Mouse (Mus musculus) liver, adult 2 months (tissue): ENCODE measurements at regions not wholly inside any gene's neighbourhood (a gene's known extent, or its start where the extent isn't known, plus 50 kb on each side); places are given as distances from the start of the nearest gene placed in this dataset.

Experiments
- DNase-seq: peaks from one replicate; pipeline ENCODE4 v3.0.0-alpha.2; 2011; ENCODE audit warnings: low read depth, low spot score; ENCODE audit errors: extremely low read depth
- H3K27ac ChIP-seq: fragments of 200-500 bp; replicated peaks from 2 replicates; pipeline ENCODE4 v1.5.1; 2012; ENCODE audit warnings: low read depth, mild to moderate bottlenecking, control low read depth, inconsistent platforms, low read length; ENCODE audit not compliant: insufficient read depth
- H3K27me3 ChIP-seq: fragments of 200-500 bp; 2 replicates; pipeline ENCODE4 v1.6.1; 2012; ENCODE audit warnings: mild to moderate bottlenecking, moderate library complexity, low read length, inconsistent platforms; ENCODE audit not compliant: control insufficient read depth, insufficient read depth
- H3K36me3 ChIP-seq: fragments of 200-500 bp; 2 replicates; pipeline ENCODE4 v1.6.1; 2012; ENCODE audit warnings: low read length, inconsistent platforms; ENCODE audit not compliant: control insufficient read depth, insufficient read depth
- H3K4me1 ChIP-seq: fragments of 200-500 bp; 2 replicates; pipeline ENCODE4 v1.6.1; 2011; ENCODE audit warnings: low read length; ENCODE audit not compliant: control insufficient read depth, insufficient read depth
- H3K4me3 ChIP-seq: fragments of 200-500 bp; 2 replicates; pipeline ENCODE4 v1.5.1; 2011; ENCODE audit warnings: low read depth, mild to moderate bottlenecking, control low read depth, low read length, moderate library complexity; ENCODE audit not compliant: insufficient read depth
- H3K79me2 ChIP-seq: fragments of 200-500 bp; 2 replicates; pipeline ENCODE4 v1.6.1; 2012; ENCODE audit warnings: inconsistent platforms, mild to moderate bottlenecking, low read length, moderate library complexity; ENCODE audit not compliant: control insufficient read depth, insufficient read depth
- H3K9ac ChIP-seq: fragments of 200-500 bp; 2 replicates; pipeline ENCODE4 v1.6.1; 2012; ENCODE audit warnings: low read depth, mild to moderate bottlenecking, control low read depth, inconsistent platforms, low read length
- CTCF ChIP-seq: fragments of 200-500 bp; IDR thresholded peaks from 2 replicates; pipeline ENCODE4 v1.5.1; 2011; ENCODE audit warnings: low read depth, low read length, control low read depth
- POLR2A ChIP-seq: fragments of 200-500 bp; IDR thresholded peaks from 2 replicates; pipeline ENCODE4 v1.6.1; 2011; ENCODE audit warnings: low read length, control low read depth; ENCODE audit not compliant: insufficient read depth; ENCODE audit errors: extremely low read depth
- WGBS: fragments of 180-500 bp; shearing (Covaris S2); methylation state at CpG from one replicate; pipeline ENCODE4 v1.1.7; 2018; 5-methylcytosine and 5-hydroxymethylcytosine counted together

DNA sequence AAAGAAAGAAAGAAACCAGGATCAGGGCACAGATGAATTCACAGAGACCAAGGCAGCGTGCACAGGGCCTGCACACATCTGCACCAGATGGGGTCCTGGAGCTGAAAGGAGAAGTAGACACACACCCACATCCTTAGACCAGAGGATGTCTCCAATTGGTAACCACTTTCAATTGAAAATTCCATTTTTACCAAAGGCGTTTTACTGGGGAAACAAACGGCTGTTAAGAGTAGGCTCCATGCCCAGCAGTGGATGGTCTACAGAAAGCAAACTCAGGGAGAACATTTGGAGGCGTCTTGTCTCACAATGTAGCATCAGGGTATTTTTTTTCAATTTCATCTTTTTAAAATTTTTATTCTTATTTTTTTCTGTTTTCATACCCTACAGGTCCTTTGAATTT, 157.6 kb downstream of the Npr3 start:
- TF ChIP-seq POLR2A (no peak), CTCF (no peak)
- no peak for DNase-seq
- Histone ChIP-seq H3K27ac (no peak overlapping the region), H3K79me2 (no peaks in the 10 kb centered on the region), H3K27me3 (no peaks in the 10 kb centered on the region), H3K9ac (no peak overlapping the region), H3K36me3 (no peaks in the 10 kb centered on the region), H3K4me1 (no peaks in the 10 kb centered on the region), H3K4me3 (no peak overlapping the region)
- 96% methylated on average over 4 of the region's 4 CpGs for WGBS

- Histone ChIP-seq H3K27ac (no peak overlapping the region), H3K79me2 (no peaks in the 10 kb centered on the region), H3K36me3 (no peaks in the 10 kb centered on the region), H3K4me3 (no peak overlapping the region), H3K27me3 (no peaks in the 10 kb centered on the region), H3K9ac (no peak overlapping the region), H3K4me1 (no peaks in the 10 kb centered on the region)
- no peak for TF ChIP-seq POLR2A
- no peak for TF ChIP-seq CTCF
- 91% methylated on average over 2 of the region's 2 CpGs for WGBS
- DNase-seq: no peak
These were observed 158.8 kb downstream of the Npr3 start for GRCm38 (mm10) chr15:11748306-11748705.

DNA sequence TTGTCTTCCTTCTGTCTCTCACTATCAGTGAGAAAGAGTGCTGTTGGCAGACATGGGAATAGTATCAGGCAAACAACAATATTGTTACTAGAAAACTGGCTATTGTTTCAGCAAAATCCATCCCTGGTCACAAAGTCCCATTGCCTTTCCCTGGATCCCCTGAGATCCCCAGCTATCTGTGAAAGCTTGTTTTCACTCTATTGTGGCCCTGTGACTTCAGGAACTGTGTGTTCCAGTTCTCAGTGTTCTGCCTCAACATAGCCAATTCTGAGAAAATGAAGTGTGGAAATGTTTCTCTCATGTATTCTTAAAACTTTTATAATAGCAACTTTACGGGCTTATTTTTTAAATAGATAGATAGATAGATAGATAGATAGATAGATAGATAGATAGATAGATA, 160.3 kb downstream of the Npr3 start:
- TF ChIP-seq CTCF (no peak), POLR2A (no peak)
- no peak for DNase-seq
- 83% methylated on average over 1 of the region's 1 CpGs for WGBS

GRCm38 (mm10) chr15:11745629-11746372, 161.3 kb downstream of the Npr3 start:
- Histone ChIP-seq H3K79me2 (no peaks in the 10 kb centered on the region), H3K9ac (no peak overlapping the region), H3K36me3 (no peaks in the 10 kb centered on the region), H3K27ac (no peak overlapping the region), H3K4me1 (no peaks in the 10 kb centered on the region), H3K4me3 (no peak overlapping the region), H3K27me3 (no peaks in the 10 kb centered on the region)
- TF ChIP-seq CTCF (no peak), POLR2A (no peak)
- 74% methylated on average over 9 of the region's 9 CpGs for WGBS
- no peak for DNase-seq

More for the DNA sequence above, 160.3 kb downstream of the Npr3 start:
- Histone ChIP-seq H3K36me3 (no peaks in the 10 kb centered on the region), H3K4me1 (no peaks in the 10 kb centered on the region), H3K79me2 (no peaks in the 10 kb centered on the region), H3K27me3 (no peaks in the 10 kb centered on the region), H3K9ac (no peak overlapping the region), H3K4me3 (no peak overlapping the region), H3K27ac (no peak overlapping the region)

DNA sequence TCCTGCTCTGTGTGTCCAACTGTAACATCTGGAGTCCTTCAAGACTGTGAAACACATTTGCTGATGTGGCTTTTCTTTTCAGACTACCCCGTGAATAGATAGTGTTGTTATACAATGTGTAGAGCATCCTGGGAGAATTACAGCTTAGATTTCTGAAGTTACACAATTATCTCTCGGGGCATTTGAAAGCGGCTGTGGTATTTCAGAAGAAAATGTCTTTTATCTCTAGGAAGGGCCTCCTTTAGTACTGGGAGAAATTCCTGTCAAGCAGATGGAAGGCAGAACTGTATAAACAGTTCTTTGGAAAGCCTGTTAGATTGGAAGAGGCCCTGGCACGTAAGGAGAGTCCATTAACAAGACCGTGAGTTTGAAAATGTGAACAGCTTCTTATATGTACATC, 162.2 kb downstream of the Npr3 start:
- no peaks in the 10 kb centered on the region for H3K4me1 ChIP-seq
- 84% methylated on average over 5 of the region's 5 CpGs for WGBS
- no peak for DNase-seq
- TF ChIP-seq POLR2A: no peak
- no peak for TF ChIP-seq CTCF
- H3K36me3 ChIP-seq: no peaks in the 10 kb centered on the region
- H3K9ac ChIP-seq: no peak overlapping the region
- no peaks in the 10 kb centered on the region for H3K27me3 ChIP-seq
- H3K4me3 ChIP-seq: no peak overlapping the region
- no peaks in the 10 kb centered on the region for H3K79me2 ChIP-seq
- H3K27ac ChIP-seq: no peak overlapping the region

GRCm38 (mm10) chr15:11744296-11744695, 162.8 kb downstream of the Npr3 start:
- DNase-seq: no peak
- Histone ChIP-seq H3K27ac (no peak overlapping the region), H3K36me3 (no peaks in the 10 kb centered on the region), H3K79me2 (no peaks in the 10 kb centered on the region), H3K27me3 (no peaks in the 10 kb centered on the region), H3K4me3 (no peak overlapping the region), H3K9ac (no peak overlapping the region), H3K4me1 (no peaks in the 10 kb centered on the region)
- TF ChIP-seq CTCF (no peak), POLR2A (no peak)
- WGBS: 48% methylated on average over 2 of the region's 2 CpGs
